Mouse (Mus musculus): ENCODE data around the gene Inafm1.
"Not testable (repeated sequence)": the region's sequence is repeated elsewhere in the genome, so short reads cannot be mapped to it uniquely, and the experiment has no call there.

The Inafm1 gene

GRCm38 (mm10) chr7:16273081-16273765 is at the start of gene Inafm1:
Gene Inafm1 (minus strand): TSS chr7:16273617.
- DNase-seq = peak; percentile 79 to 86

GRCm38 (mm10) chr7:16320479-16320878 is 47.1 kb upstream of the Inafm1 start:
- no peak for DNase-seq

GRCm38 (mm10) chr7:16319216-16319615 is 45.8 kb upstream of the Inafm1 start:
- no peak for DNase-seq

GRCm38 (mm10) chr7:16317094-16317493 is 43.7 kb upstream of the Inafm1 start:
- no peak for DNase-seq

- no peak for DNase-seq
Measured at GRCm38 (mm10) chr7:16315222-16315759, 41.9 kb upstream of the Inafm1 start.

GRCm38 (mm10) chr7:16314221-16314775 is 40.9 kb upstream of the Inafm1 start:
- no peak for DNase-seq

- peak in 1 of 2 experiments; percentile 58 for DNase-seq
Measured at GRCm38 (mm10) chr7:16313481-16314220, 40.2 kb upstream of the Inafm1 start.

GRCm38 (mm10) chr7:16312672-16313311 is 39.4 kb upstream of the Inafm1 start:
- DNase-seq = peak; percentile 46 to 58

GRCm38 (mm10) chr7:16312011-16312671 is 38.7 kb upstream of the Inafm1 start:
- DNase-seq = peak in 1 of 2 experiments; percentile 37

- no peak for DNase-seq
Measured at GRCm38 (mm10) chr7:16311453-16312004, 38.1 kb upstream of the Inafm1 start.

- peak in 1 of 2 experiments; percentile 42 for DNase-seq
Measured at GRCm38 (mm10) chr7:16310521-16311452, 37.4 kb upstream of the Inafm1 start.

GRCm38 (mm10) chr7:16310020-16310520 is 36.7 kb upstream of the Inafm1 start:
- DNase-seq = peak; percentile 74 to 86

- peak; percentile 86 to 95 for DNase-seq
Measured at GRCm38 (mm10) chr7:16309318-16310019, 36.1 kb upstream of the Inafm1 start.

GRCm38 (mm10) chr7:16308555-16309317 is 35.3 kb upstream of the Inafm1 start:
- peak in 1 of 2 experiments; percentile 22 for DNase-seq

- not testable (repeated sequence) for DNase-seq
Measured at GRCm38 (mm10) chr7:16308093-16308492, 34.7 kb upstream of the Inafm1 start, which contains the start of gene Bbc3. Gene Bbc3 (plus strand): TSS chr7:16308393.

GRCm38 (mm10) chr7:16307141-16307540 is 33.7 kb upstream of the Inafm1 start:
- not testable (repeated sequence) for DNase-seq

GRCm38 (mm10) chr7:16299419-16300035 is 26.1 kb upstream of the Inafm1 start:
- peak; percentile 77 to 81 for DNase-seq

- DNase-seq = no peak
Measured at GRCm38 (mm10) chr7:16298927-16299326, 25.5 kb upstream of the Inafm1 start.

GRCm38 (mm10) chr7:16297616-16298015 is 24.2 kb upstream of the Inafm1 start:
- no peak for DNase-seq
